Mouse (Mus musculus) fibroblast of lung, adult 2 months (primary cell): Measurements from ENCODE around the gene Hist1h1c.
"Not testable (repeated sequence)": the region's sequence is repeated elsewhere in the genome, so short reads cannot be mapped to it uniquely, and the experiment has no call there.

ENCODE experiments used
- DNase-seq: peaks from one replicate; pipeline ENCODE4 v3.0.0-alpha.2; 2011; ENCODE audit warnings: low read depth

The Hist1h1c gene

DNA sequence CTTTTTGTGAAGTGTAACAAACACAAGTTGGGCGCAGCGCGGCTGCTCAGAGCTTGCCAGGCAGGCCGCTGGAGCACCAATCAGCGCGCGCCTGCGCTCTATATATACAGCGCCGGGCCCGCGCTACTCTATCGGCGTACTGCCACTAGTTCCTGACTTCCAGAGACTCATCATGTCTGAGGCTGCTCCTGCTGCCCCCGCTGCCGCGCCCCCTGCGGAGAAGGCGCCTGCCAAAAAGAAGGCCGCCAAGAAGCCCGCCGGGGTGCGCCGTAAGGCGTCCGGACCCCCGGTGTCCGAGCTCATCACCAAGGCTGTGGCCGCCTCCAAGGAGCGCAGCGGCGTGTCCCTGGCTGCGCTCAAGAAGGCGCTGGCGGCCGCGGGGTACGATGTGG, at the start of gene Hist1h1c:
Gene Hist1h1c, plus strand, starts transcription at position 132 of the 392 bp plus-strand sequence.
- DNase-seq = peak; percentile 76

DNA sequence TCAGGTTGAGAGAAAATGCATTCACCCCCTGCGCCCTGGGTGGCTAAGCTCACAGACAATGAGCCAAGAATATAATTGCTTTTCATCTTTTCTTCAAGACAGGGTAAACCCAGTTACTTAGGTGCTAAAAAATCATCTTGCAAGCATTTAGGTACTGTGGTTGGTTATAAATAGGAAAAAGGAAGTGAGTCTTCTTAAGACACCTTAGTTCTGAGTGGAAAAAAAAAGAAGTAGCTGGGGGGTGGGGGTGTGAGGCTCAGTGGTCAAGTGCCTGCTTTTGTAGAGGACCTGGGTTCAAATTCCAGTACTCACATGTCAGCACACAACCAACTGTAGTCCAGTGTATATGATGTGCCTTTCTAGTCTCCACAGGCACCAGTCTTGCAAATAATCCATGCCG, 49.7 kb upstream of the Hist1h1c start:
- DNase-seq = no peak

DNA sequence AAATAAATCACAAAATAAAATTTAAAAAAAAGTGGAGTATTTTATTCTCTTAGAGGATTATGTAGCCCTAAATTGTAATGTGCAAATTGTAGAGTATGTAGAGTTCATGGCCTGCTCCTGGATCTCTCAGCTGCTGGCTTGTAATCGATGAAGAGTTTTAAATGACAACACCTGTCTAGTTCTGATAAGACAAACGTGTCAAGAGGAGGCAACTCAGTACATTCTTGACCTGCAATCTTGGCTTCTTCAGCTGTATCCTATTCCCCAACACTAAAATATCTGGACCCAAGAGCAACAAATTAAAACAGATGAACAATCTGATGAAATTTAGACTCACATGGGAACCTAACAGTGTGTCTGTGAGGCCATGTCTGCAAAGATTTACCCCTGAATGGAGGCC, 49.1 kb upstream of the Hist1h1c start:
- no peak for DNase-seq

DNA sequence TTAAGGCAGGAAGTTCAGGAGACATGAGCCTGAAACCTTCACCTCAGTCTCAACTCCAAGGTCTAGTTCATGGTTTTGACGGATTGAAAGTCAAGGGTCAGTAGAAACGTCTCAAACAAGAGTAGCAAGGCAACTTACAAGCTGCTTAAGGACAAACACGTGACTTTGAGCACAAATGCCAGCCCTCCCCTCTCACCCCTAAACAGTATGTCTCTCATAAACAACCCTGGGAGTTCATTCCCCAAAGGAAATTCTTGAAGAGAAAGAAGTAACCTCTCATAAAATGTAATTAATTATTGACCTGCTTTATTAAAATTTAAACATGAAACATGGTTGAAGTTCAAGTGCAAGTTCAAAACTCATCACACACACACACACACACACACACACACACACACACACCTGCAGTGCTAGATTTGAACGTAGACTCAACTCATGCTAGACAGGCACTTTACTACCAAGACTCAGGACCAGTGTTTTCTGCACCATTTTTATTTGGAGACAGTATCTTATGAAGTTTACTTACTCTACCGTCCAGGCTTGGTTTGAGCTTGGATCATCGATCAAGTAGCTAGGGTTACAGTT, 44.7 kb upstream of the Hist1h1c start:
- no peak for DNase-seq

DNA sequence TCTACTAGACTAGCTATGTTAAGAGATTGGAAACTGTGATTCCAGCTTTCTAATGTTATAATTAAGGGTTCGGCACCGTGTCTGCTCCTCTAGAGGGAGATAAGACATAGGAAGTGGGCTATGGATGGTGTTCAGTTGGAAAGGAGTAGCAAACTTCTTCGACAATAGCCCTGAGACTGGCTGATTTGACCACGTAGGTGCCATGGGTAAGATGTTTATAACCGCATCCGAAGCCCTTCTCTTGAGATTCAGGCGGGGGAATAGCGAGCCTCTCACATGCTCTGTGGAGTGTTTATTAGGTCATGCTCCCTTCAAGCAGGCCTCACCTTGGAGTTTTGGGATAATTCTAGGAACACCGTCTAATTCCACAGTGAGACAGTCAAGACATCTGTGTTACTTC, 43.7 kb upstream of the Hist1h1c start:
- no peak for DNase-seq

DNA sequence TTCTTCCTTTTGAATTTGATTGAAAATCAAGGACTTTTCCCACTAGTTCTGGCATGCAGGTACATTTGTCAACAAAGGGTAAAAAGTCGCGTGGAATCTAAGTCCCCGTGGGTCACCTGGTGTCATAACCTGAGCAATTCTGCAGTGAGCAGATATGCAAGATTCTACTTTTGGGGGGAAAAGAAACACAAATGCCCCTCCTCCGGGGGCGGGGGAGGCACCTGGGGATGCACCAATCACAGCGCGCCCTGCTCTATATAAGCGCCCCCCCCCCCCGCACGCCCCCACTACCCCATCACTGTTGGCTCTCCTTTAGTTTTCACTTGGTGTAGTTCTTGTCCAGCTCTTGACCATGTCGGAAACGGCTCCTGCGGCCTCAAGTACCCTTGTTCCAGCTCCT, 43.1 kb upstream of the Hist1h1c start, which contains the start of gene Hist1h1t:
Gene Hist1h1t, plus strand, starts transcription at position 301 of the 400 bp plus-strand sequence.
- DNase-seq = no peak

DNA sequence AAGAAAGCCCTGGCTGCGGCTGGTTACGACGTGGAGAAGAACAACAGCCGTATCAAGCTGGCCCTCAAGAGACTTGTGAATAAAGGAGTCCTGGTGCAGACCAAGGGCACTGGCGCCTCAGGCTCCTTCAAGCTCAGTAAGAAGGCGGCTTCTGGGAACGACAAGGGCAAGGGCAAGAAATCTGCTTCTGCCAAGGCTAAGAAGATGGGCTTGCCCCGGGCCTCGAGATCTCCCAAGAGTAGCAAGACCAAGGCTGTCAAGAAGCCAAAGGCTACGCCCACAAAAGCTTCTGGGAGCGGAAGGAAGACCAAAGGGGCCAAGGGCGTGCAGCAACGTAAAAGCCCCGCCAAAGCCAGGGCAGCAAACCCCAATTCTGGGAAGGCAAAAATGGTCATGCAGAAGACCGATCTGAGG, 42.5 kb upstream of the Hist1h1c start:
- DNase-seq = no peak

DNA sequence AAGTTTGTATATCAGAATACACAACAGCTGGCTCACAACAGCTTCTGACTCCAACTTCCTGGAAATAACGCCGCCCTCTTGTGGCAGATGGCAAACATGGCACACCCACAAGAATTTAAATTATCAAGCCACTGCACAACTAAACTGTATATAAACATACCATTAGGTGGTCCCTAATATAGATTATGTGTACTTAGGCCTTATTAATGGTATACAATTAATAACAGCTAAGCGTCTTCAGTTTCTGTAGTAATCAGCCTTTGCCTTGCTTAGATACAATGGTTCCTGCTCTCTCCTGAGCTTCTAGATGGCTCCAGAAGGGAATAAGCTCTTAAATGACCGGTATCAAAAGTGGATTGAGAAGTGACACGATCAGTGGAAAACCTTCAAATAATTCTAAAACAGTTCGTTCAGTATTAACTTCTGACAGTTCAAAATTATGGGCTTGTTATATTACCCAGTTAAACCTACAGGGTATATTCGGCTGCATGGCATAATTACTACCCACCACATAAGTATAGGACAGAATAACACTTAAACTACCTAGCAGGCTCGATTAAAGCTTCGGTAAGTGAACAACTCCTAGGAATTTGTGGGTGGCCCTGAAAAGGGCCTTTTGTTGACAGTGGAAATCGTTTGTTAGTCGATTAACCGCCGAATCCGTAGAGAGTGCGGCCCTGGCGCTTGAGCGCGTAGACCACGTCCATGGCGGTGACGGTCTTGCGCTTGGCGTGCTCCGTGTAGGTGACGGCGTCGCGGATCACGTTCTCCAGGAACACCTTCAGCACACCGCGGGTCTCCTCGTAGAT, 40.9 kb upstream of the Hist1h1c start:
- no peak for DNase-seq

DNA sequence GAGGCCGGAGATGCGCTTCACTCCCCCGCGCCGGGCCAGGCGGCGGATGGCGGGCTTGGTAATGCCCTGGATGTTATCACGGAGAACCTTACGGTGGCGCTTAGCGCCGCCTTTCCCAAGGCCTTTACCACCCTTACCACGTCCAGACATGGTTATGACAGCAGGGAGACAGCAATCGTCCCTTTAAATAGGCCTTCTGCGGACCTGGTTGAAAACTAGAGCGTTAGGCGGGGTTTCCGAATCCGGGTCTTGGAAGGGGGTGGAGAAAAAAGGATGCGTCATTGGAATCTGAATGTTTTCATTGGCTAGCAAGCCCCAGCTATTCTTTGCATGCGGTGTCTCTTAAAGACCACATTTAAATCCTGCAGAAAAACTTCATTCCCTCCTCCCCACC, 40.3 kb upstream of the Hist1h1c start, which contains the start of gene Hist1h4c:
Gene Hist1h4c, minus strand, starts transcription at position 155 of the 394 bp plus-strand sequence.
- peak; percentile 98 for DNase-seq

DNA sequence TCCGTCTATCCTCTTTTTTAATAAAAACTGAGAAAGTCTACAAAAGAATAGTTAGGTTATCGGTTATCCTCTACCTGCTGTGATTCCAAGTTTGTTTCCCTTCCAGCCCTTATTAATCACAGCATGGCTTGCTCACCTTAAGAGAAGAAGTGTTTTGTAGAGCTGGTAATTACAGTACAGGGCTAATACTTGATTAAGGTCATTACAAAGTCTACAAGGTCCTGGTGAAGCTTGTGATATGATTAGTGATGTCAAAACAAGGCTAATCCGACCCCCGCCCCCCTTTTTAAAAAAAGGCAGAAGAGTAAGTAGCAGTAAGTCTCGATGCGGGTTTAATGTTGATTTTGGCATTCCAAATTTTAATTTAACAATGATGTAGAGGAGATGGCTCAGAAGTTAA, 39.6 kb upstream of the Hist1h1c start:
- no peak for DNase-seq

DNA sequence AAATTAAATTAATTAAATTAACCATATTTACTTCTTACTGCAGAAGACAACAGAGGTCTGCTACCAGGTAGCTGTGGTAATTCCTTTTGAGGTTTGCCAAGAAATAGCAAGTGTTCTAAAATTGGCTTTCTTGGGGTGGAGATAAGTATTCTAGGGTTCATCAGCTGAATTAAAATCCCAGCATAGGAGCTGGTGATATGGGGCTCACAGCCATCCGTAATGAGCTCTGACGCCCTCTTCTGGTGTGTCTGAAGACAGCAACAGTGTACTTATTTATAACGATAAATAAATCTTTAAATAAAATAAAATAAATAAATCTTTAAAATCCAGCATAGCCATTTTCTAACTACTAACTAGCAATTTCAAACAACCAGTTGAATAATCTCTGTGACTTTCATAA, 38.8 kb upstream of the Hist1h1c start:
- DNase-seq = no peak

DNA sequence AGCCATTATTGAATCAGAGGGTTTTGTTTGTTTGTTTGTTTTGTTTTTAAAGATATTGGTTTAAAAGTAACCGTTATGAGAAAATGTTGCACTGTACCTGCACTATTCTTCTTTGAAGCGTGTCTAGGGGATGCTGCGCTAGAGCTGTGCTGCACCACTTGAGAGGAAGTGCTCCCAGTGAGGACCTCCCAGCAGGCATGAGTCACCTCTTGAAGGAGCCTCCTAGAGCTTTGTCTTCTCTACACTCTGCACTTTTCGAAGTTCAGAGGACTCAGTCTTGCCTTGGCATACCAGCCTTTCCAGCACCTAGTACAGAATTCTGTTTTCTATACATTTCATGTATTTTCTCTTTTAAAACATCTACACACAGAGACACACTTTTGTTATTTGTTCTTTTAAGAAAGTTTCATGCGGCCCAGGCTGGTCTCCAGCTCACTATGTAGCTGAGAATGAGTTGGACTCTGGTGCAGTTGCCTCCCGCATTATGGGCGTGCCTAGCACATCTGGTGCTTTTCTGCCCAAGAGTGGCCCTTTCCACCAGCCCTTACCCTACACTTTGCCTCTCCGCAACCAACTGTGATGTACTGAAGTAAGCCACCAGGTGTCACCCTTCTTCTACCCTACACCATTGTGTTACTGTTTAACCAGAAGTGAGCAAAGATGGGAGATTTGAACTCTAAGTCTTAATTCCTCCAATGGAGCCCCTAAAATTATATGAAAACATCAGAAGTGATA, 37.7 kb upstream of the Hist1h1c start:
- DNase-seq = no peak

DNA sequence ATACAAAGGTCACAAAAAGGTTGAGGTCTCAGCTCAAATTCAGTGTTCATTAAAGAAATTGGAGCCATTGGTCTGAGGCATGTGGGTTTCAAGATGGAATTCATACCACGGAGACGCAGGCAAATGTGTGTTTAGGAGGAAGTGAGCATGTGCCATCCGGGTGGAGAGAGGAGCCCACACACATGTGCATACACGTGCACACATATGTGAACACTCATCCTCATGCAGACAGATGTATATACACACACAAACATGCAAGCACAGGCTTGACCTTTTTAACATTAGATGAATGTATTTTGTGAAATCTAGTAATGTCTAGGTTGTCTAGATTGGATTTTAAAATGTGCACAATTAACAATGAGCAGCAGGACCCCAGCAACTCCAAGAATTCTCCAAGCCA, 36.4 kb upstream of the Hist1h1c start:
- no peak for DNase-seq

DNA sequence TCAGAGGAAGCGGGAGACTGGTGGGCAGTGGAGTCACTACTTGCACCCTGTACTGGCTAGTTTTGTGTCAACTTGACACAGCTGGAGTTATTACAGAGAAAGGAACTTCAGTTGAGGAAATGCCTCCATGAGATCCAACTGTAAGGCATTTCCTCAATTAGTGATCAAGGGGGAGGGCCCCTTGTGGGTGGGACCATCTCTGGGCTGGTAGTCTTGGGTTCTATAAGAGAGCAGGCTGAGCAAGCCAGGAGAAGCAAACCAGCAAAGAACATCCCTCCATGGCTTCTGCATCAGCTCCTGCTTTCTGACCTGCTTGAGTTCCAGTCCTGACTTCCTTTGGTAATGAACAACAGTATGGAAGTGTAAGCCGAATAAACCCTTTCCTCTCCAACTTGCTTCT, 35.8 kb upstream of the Hist1h1c start:
- DNase-seq = not testable (repeated sequence)

DNA sequence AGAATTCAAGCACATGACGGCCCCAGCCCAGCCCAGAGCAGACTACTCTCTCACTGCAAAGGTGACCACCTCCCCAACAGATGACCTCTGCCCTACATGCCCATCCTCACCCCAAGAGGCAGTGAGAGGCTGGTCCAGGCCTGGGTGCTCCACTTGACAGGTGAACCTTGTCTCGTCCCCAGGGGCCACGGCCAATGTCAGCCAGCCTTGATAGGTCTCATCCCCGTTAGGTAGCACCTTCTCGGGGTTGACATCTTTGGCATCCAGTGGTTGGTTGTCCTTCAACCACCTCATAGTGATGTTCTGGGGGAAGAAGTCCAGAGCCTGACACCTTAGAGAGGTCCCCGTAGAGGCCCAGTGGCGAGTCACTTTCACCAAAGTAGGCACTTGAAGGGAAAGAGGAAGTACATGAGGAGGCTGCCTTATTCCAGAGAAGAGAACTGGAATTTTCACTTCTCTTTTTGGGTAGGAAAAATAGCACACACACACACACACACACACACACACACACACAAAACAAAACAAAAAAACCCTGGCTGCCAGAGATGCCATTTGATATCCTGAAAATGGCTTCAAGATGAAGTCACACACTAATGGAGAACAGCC, 32.8 kb upstream of the Hist1h1c start:
- DNase-seq = no peak

DNA sequence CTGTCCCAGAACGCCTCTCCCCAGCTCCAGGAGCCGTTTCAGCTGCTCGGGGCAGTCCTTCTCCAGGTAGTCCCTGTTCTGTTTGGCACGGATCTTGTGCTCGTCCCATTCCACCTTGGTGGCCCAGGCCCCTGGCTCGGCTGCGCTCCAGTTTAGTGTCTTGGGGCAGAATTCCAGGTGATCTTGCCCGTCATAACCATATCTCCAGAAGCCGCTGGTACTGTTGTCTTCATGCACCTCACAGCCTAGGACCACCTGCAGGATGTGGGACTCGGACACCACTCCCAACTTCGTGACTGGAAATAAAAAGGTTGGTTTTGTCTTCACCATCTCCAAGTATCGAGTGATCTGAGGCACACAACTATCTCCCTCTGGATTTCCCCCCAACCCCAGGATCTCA, 31.8 kb upstream of the Hist1h1c start:
- DNase-seq = no peak

DNA sequence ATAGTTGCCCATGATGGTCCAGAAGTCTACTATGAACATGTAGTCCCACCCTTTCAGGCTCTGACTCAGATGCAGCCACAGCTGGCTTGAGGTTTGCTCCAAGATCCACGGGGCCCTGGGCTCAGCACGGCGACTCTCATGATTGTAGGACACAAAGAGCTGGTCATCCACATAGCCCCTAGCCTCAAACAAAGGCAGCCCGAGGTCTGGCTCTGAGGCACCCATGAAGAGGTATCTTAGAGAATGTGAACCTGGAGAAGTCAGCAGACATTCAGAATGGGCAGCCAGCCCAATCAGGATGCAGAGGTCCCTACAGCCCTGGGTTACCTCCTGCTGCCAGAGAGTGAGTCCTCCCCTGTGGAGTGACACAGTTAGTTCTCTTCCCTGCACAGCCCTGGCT, 30.6 kb upstream of the Hist1h1c start:
- DNase-seq = no peak

DNA sequence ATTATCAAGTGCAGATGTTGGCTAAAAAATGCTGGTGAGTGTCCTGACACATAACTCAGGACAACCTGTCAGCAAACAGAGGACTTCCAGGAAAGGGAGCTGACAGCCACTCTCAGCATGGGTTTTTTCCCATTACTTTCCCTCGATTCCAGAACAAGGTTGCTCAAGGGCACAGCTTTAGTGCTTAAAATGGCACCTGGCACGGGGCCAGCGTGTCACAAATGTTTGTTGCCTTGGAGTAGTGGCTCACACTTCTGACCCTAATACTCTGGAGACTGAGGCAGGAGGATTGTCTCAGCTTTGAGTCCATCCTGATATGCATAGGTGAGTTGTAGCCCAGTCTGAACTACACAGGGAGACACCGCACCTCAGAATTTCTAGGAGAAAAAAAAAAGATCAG, 30.0 kb upstream of the Hist1h1c start:
- no peak for DNase-seq

DNA sequence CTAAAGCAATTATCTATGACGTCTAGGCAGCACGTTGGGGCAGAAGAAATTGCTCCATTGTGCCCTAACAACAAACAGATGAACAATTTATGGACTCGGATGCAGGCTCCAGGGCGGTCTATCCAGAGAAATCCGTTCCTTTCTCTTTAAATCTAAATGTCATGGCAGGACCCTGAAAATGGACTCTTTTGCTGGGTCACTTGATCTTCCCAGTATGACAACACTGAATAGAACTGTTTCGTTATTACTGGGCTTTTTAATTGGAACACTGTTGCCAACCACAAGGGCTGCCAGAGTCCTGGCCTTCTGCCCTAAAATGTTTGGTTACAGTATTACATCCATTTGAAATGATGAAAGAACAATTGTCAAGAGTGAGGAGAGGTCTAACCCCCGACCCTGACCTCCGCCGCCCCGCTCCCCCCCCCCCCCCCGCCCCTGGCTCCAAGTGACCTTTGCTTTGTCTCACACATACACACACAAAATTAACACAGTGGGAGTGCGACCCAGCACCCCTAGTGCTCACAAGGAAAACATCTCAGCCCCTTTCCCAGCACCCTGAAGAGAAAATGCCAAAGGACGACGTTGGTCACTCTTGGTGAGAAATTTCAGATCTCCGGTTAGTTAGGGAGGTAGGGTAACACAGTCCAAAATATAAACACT, 28.8 kb upstream of the Hist1h1c start:
- DNase-seq = no peak

DNA sequence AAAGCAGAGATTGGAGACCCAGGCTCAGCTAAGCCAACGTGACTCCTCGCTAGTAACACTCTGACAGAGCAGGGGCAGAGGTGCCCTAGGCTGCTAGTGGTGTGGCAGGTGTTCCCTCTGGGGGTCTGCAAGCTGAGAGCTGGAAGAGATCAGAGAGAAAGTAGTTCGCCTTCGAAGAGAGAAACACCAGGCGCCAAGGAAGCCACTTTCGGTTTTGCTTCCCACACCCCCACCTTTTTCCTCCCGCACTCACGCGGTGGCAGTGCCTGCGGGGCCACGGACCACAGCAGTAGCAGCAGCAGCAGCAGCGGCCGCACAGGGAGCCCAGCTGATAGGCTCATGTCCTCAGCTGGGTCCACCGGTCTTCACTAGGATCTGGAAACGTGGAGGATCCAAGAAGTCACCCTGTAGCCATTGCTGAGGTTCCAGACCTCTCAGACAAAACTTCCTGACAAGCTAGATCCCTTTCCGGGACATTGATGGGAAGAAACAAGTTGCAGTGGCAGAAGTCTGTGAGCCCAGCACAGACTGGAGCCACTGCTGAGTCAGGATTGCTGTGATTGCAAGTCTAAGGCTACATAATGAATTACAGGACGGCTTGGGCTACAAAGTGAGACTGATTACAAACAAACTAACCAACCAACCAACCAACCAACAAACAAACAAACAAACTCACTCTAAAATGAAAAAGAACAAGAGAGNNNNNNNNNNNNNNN, 28.1 kb upstream of the Hist1h1c start, which contains the start of gene Hfe:
Gene Hfe, minus strand, starts transcription at position 481 of the 716 bp plus-strand sequence.
- DNase-seq = no peak
